Mouse (Mus musculus) heart, postnatal 0 days (tissue): ENCODE measurements around the gene Tex35.

Source experiments
- CTCF ChIP-seq: IDR thresholded peaks from 2 replicates; pipeline ENCODE4 v1.5.1; 2016; ENCODE audit warnings: antibody characterized with exemption, control low read depth, low read depth
- EP300 ChIP-seq: IDR thresholded peaks from 2 replicates; pipeline ENCODE4 v1.6.1; 2016; ENCODE audit warnings: antibody characterized with exemption, low read depth

GRCm38 (mm10) chr1:157150107-157150506, 41.6 kb upstream of the Tex35 start:
- TF ChIP-seq CTCF (no peak), EP300 (no peak)
